Comparison of ENCODE assay signal across 16 mouse cellular contexts in the genomic region with DNA sequence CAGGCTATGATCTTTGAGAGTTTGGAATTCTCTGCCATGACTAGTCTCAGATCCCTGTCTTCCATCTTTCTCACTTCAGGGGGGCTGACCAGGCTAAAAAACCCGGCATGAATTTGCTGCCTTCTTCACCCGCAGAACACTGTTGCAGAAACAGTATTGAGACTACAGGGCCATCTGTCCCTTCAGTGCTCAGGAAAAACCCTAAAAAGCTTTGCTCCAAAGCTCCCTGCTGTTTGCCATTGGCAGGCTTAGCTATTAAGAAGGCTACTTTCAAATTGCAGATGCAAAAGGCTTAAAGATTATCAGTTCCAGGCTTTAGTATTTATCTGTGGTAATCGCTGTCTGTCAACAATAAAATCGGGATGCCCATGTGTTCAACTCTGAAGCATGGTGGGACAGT. TPM values are rescaled to one million over a fixed set of nuclear protein-coding genes. Genes with fewer than 3 reads are reported as not detected.
DNase-seq lines count a peak whose midpoint lies in the region; ATAC-seq lines count a peak whose summit lies in the region.
"Had no signal": no experiment of that assay in that cellular context is flagged by ENCODE, and none has a peak within 500 bp of the region (broad histone marks: within the 10 kb centered on the region; RNA-seq: fewer than 3 reads in every experiment).

No protein-coding gene starts in this region.

- DNase-seq in cerebellum, adult 9-11 months, result peak; percentile 2
- peak; percentile 30 for DNase-seq in heart, adult 11 months
- no peak for DNase-seq in heart, postnatal 14 days
- peak; percentile 16 to 41 for DNase-seq in cerebellum, postnatal 36 days
- DNase-seq in retina, postnatal 7 days (ENCODE audit: low read depth, low spot score), result peak; percentile 43
- DNase-seq: adrenal gland, postnatal 14 days; gastrocnemius, postnatal 10 days; heart, adult 2 months; heart, postnatal 10 days; kidney, adult 18-20 months had no signal

- ATAC-seq in cerebellum, adult (ENCODE audit: insufficient number of reproducible peaks, low FRiP score, low TSS enrichment), result no peak
- ATAC-seq: activated CD4-positive, CD25-positive, alpha-beta regulatory T cell, adult 4 months; forebrain, embryonic 16.5 days; intestine, embryonic 15.5 days; Patski had no signal

- intact Hi-C loops in heart, postnatal 14 days (cut with DNase I), result no loop called here

RNA-seq across cellular contexts. Expression of gene Myocd, which starts 38.0 kb away (rescaled TPM):
- 100 to 1,000 TPM; 106 to 112 TPM for total RNA-seq in heart, postnatal 14 days (2021)
- total RNA-seq: CH12.LX had no signal

Comparison
In these comparisons a context has a peak if more than half of its experiments do, and no peak if none do; other contexts are left out.
1. DNase-seq: peak in cerebellum, adult 9-11 months (single experiment), heart, adult 11 months (single experiment), cerebellum, postnatal 36 days (2 of 2) and retina, postnatal 7 days (single experiment); none in heart, postnatal 14 days (0 of 2).